Mouse (Mus musculus): ENCODE measurements around the gene Mgat4e. TPM values are rescaled to one million over a fixed set of nuclear protein-coding genes. Genes with fewer than 3 reads are reported as not detected.

Gene Mgat4e
- polyA plus RNA-seq, 1 experiment from 2014 or later: not detected

DNA sequence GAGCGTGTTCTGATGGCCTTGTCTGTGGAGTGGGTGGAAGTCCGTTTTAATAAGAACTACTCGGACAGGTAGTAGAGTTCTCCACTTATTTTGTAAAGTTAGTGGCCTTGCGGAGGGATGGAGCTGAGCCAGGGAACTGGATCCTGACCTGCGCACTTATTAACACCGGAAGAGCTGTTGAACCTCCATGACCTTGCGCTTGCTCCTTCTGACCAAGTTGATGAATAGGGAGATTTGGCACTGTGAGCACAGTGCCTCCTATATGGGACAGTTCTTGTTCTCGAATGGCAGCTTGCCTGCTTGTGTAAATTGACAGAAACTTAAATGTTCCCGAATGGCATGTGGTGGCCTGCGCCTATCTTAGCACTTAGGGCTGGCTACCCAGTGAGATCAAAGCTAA, 53.5 kb downstream of the Mgat4e start:
- H3K9ac ChIP-seq (ENCODE audit: low read length): no peak overlapping the region
- DNase-seq (ENCODE audit: low spot score): no peak
- no peaks in the 10 kb centered on the region; the same call in 1 of the 2 replicates for H3K4me1 ChIP-seq (replicated peaks; ENCODE audit: control insufficient read depth, insufficient read depth, low read length)
- H3K4me3 ChIP-seq (ENCODE audit: low read depth, low read length): no peak overlapping the region
- no peaks in the 10 kb centered on the region for H3K9me3 ChIP-seq (ENCODE audit: control insufficient read depth, low read length)
- H3K36me3 ChIP-seq (ENCODE audit: control insufficient read depth, insufficient read depth, low read length): no peaks in the 10 kb centered on the region; the same call in 1 of the 2 replicates
- no peaks in the 10 kb centered on the region for H3K27me3 ChIP-seq (ENCODE audit: control insufficient read depth, insufficient read depth, low read length)
- WGBS: 90% methylated on average over 10 of the region's 10 CpGs
- no peak overlapping the region for H3K4me2 ChIP-seq (ENCODE audit: low read depth, low read length, severe bottlenecking)
- no peak overlapping the region for H3K27ac ChIP-seq (ENCODE audit: low read depth, low read length)
- no peak for ATAC-seq (replicated peaks; ENCODE audit: low FRiP score)

DNA sequence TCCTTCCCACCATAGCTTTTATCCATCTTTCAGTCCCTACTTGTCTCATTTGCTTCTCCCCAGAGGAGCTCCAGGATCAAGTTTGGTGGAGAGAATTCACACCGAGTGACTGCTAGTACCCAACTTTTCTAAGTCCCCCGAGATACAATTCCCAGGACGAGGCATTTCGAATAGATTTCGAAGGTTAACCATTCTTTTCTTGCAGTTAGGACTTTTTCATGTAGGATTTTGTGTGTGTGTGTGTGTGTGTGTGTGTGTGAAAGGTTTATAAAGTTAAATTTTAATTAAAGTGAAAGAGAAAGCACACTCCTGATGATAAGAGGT, 54.3 kb downstream of the Mgat4e start:
- Histone ChIP-seq H3K4me3 (ENCODE audit: low read depth, low read length) (peak overlapping the region; percentile 48), H3K4me1 (replicated peaks; ENCODE audit: control insufficient read depth, insufficient read depth, low read length) (no peaks in the 10 kb centered on the region; the same call in 1 of the 2 replicates), H3K27me3 (ENCODE audit: control insufficient read depth, insufficient read depth, low read length) (no peaks in the 10 kb centered on the region), H3K4me2 (ENCODE audit: low read depth, low read length, severe bottlenecking) (peak overlapping the region; percentile 59), H3K9ac (ENCODE audit: low read length) (peak overlapping the region; percentile 72), H3K27ac (ENCODE audit: low read depth, low read length) (peak overlapping the region; percentile 83; the same call in 1 of the 2 replicates), H3K36me3 (ENCODE audit: control insufficient read depth, insufficient read depth, low read length) (no peaks in the 10 kb centered on the region; the same call in 1 of the 2 replicates), H3K9me3 (ENCODE audit: control insufficient read depth, low read length) (no peaks in the 10 kb centered on the region)
- ATAC-seq (replicated peaks; ENCODE audit: low FRiP score): no peak
- 27% methylated on average over 5 of the region's 5 CpGs for WGBS
- no peak for DNase-seq (ENCODE audit: low spot score)

DNA sequence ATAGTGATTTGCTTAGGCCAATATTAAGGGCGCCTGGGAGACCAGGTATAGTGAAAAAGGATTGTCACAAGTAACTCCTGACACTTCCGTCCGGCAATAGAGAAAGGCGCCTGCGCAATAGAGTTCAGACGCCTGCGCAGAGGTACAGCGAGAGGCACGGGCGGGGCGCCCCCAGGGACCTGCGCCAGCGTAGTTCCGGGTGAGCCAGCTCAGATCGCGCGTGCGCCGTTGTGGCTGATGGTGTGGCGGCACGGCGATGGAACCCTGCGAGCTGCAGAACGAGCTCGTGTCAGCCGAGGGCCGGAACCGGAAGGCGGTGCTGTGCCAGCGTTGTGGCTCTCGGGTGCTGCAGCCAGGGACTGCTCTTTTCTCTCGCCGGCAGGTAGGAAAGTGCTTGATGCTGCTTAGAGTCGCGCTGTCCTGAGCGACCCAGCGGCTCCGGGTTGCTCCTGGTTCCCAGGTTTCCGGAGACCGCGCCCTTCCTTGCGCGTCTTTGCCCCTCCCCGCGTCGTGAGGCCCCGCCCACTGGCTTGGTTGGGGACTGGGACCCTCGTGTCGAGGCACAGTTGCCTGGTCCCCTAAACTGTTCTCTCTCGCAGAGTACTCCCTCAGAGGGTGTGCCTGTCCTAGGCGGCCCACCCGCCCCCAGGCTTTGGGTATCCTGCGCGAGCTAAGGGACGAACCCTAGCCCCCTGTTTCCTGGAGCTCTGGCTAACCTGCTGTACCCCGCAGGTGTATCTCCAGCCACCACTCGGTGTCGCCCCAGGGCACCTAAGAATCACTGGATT, 54.9 kb downstream of the Mgat4e start, which contains the start of gene Rabif:
TSS of gene Rabif (plus strand) at position 221 of the 788 bp plus-strand sequence.
- Histone ChIP-seq H3K4me3 (ENCODE audit: low read depth, low read length) (peak within 1 kb of the TSS; percentile 48), H3K27me3 (ENCODE audit: control insufficient read depth, insufficient read depth, low read length) (no peaks in the 10 kb centered on the region), H3K9me3 (ENCODE audit: control insufficient read depth, low read length) (no peaks in the 10 kb centered on the region), H3K4me1 (replicated peaks; ENCODE audit: control insufficient read depth, insufficient read depth, low read length) (no peaks in the 10 kb centered on the region; the same call in 1 of the 2 replicates), H3K27ac (ENCODE audit: low read depth, low read length) (peak within 1 kb of the TSS; percentile 83), H3K9ac (ENCODE audit: low read length) (peak within 1 kb of the TSS; percentile 72), H3K4me2 (ENCODE audit: low read depth, low read length, severe bottlenecking) (peak within 1 kb of the TSS; percentile 59), H3K36me3 (ENCODE audit: control insufficient read depth, insufficient read depth, low read length) (no peaks in the 10 kb centered on the region; the same call in 1 of the 2 replicates)
- DNase-seq (ENCODE audit: low spot score): peak; percentile 100
- ATAC-seq (replicated peaks; ENCODE audit: low FRiP score): peak; percentile 99
- WGBS: under 1% methylated on average over 56 of the region's 58 CpGs

DNA sequence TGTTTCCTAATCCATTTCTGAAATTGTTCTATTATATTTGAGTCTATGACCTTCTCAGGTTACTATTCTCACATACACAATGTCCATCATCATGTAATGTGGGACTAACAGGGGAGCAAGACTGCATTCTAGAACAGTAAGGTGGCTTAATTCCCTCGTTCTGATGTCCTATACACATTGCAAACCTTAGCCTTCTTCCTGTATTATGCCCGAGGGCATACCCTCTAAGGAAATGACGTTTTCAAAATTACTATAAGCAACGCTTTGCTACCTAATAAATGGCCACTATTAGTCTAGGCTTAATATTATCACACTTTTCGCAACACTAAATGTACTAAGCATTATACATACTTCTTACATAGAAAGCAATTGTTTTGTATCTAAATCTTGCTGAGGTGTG, 55.5 kb downstream of the Mgat4e start:
- H3K9me3 ChIP-seq (ENCODE audit: control insufficient read depth, low read length): no peaks in the 10 kb centered on the region
- peak overlapping the region; percentile 47 for H3K9ac ChIP-seq (ENCODE audit: low read length)
- H3K4me1 ChIP-seq (replicated peaks; ENCODE audit: control insufficient read depth, insufficient read depth, low read length): no peaks in the 10 kb centered on the region; the same call in 1 of the 2 replicates
- H3K27ac ChIP-seq (ENCODE audit: low read depth, low read length): no peak overlapping the region
- ATAC-seq (replicated peaks; ENCODE audit: low FRiP score): peak; percentile 17; the same call in 1 of the 2 replicates
- WGBS: 26% methylated on average over 5 of the region's 5 CpGs
- H3K27me3 ChIP-seq (ENCODE audit: control insufficient read depth, insufficient read depth, low read length): no peaks in the 10 kb centered on the region
- peak overlapping the region; percentile 59 for H3K4me2 ChIP-seq (ENCODE audit: low read depth, low read length, severe bottlenecking)
- no peak for DNase-seq (ENCODE audit: low spot score)
- no peaks in the 10 kb centered on the region; the same call in 1 of the 2 replicates for H3K36me3 ChIP-seq (ENCODE audit: control insufficient read depth, insufficient read depth, low read length)
- H3K4me3 ChIP-seq (ENCODE audit: low read depth, low read length): peak overlapping the region; percentile 48

DNA sequence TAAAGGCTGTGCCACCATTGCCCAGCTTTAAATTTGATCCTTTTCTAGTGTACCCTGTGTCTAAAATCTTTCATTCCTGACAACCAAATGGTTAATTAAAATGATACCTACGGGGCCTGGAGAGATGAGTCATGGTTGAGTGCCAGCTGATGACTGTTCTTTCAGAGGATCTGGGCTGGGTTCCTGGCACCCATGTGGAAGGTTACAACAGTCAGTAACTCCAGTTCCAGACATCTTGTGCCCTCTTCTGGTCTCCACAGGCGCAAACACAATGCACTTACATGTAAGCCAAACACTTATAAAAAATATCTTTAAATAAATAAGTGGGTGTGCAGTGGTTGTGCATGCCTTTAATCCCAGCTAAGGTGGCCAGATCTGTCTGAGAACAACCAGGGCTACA, 56.0 kb downstream of the Mgat4e start:
- Histone ChIP-seq H3K9me3 (ENCODE audit: control insufficient read depth, low read length) (no peaks in the 10 kb centered on the region), H3K36me3 (ENCODE audit: control insufficient read depth, insufficient read depth, low read length) (no peaks in the 10 kb centered on the region), H3K27ac (ENCODE audit: low read depth, low read length) (no peak overlapping the region), H3K27me3 (ENCODE audit: control insufficient read depth, insufficient read depth, low read length) (no peaks in the 10 kb centered on the region), H3K4me3 (ENCODE audit: low read depth, low read length) (no peak overlapping the region), H3K4me2 (ENCODE audit: low read depth, low read length, severe bottlenecking) (no peak overlapping the region), H3K4me1 (replicated peaks; ENCODE audit: control insufficient read depth, insufficient read depth, low read length) (no peaks in the 10 kb centered on the region; the same call in 1 of the 2 replicates), H3K9ac (ENCODE audit: low read length) (no peak overlapping the region)
- ATAC-seq (replicated peaks; ENCODE audit: low FRiP score) (no peak), DNase-seq (ENCODE audit: low spot score) (no peak)
- 92% methylated on average over 2 of the region's 2 CpGs for WGBS

DNA sequence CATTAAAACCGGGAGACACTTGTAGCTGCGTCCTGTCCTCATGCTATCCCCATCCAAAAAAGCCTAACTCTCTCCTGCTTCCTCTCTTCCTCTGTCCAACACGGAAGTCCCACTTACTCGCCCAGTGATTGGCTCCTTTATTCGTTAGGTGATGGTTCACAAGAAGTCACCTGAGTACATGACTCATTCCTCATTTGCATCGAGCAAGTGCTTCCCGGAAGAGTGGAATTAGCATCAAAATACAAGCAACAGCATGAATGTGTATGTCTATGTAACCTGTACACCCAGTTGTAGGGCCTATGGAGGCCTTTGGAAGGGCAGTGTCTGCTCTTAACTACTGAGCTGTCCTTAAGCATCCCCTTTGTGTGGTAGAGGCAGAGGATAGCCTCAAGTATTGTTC, 57.2 kb downstream of the Mgat4e start:
- no peaks in the 10 kb centered on the region for H3K27me3 ChIP-seq (ENCODE audit: control insufficient read depth, insufficient read depth, low read length)
- no peak for DNase-seq (ENCODE audit: low spot score)
- H3K27ac ChIP-seq (ENCODE audit: low read depth, low read length): no peak overlapping the region
- H3K4me1 ChIP-seq (replicated peaks; ENCODE audit: control insufficient read depth, insufficient read depth, low read length): no peaks in the 10 kb centered on the region; the same call in 1 of the 2 replicates
- no peak for ATAC-seq (replicated peaks; ENCODE audit: low FRiP score)
- H3K9me3 ChIP-seq (ENCODE audit: control insufficient read depth, low read length): no peaks in the 10 kb centered on the region
- 80% methylated on average over 7 of the region's 7 CpGs for WGBS
- H3K4me3 ChIP-seq (ENCODE audit: low read depth, low read length): no peak overlapping the region
- H3K9ac ChIP-seq (ENCODE audit: low read length): no peak overlapping the region
- no peaks in the 10 kb centered on the region for H3K36me3 ChIP-seq (ENCODE audit: control insufficient read depth, insufficient read depth, low read length)
- no peak overlapping the region for H3K4me2 ChIP-seq (ENCODE audit: low read depth, low read length, severe bottlenecking)

Other genes starting within 250 kb of the Mgat4e start
- 1.7 and 2.5 TPM in 2 replicates for gene Ppfia4, start 216.8 kb downstream of the Mgat4e start, polyA plus RNA-seq (2014; fragmentation: Nextera tagmentation; extraction: Ambion mirVana)
- 133 and 145 TPM in 2 replicates for gene Tmem183a, start 187.7 kb downstream of the Mgat4e start, polyA plus RNA-seq (2014; fragmentation: Nextera tagmentation; extraction: Ambion mirVana)
- gene 4933406M09Rik, start 163.7 kb downstream of the Mgat4e start, polyA plus RNA-seq (2014; fragmentation: Nextera tagmentation; extraction: Ambion mirVana): not detected in 2 replicates
- 24.5 and 25.8 TPM in 2 replicates for gene Cyb5r1, start 144.1 kb downstream of the Mgat4e start, polyA plus RNA-seq (2014; fragmentation: Nextera tagmentation; extraction: Ambion mirVana)
- gene Adipor1, start 134.3 kb downstream of the Mgat4e start, polyA plus RNA-seq (2014; fragmentation: Nextera tagmentation; extraction: Ambion mirVana): 77.0 and 77.8 TPM in 2 replicates
- gene Klhl12, start 94.2 kb downstream of the Mgat4e start, polyA plus RNA-seq (2014; fragmentation: Nextera tagmentation; extraction: Ambion mirVana): 34.1 and 36.3 TPM in 2 replicates
- 42.7 and 45.3 TPM in 2 replicates for gene Rabif, start 55.0 kb downstream of the Mgat4e start, polyA plus RNA-seq (2014; fragmentation: Nextera tagmentation; extraction: Ambion mirVana)
- 83.9 and 84.4 TPM in 2 replicates for gene Kdm5b, start 10.5 kb upstream of the Mgat4e start, polyA plus RNA-seq (2014; fragmentation: Nextera tagmentation; extraction: Ambion mirVana)
- 0.84 and 0.95 TPM in 2 replicates for gene Syt2, start 97.0 kb upstream of the Mgat4e start, polyA plus RNA-seq (2014; fragmentation: Nextera tagmentation; extraction: Ambion mirVana)